Mouse (Mus musculus) adrenal gland, postnatal 36 days (tissue): ENCODE data around the gene Nedd9. TPM values are rescaled to one million over a fixed set of nuclear protein-coding genes. Genes with fewer than 3 reads are reported as not detected.
"Not testable (repeated sequence)": the region's sequence is repeated elsewhere in the genome, so short reads cannot be mapped to it uniquely, and the experiment has no call there.

Source experiments
- DNase-seq, 2 experiments: peaks; one replicate each; pipeline ENCODE4 v3.0.0; 2021; ENCODE audit warnings: mixed read lengths in 1 of 2
- total RNA-seq, 2 experiments: library from RNA; stranded (reverse); gene quantifications; 2 replicates each; pipeline ENCODE4 v1.2.3; 2021

The Nedd9 gene
- total RNA-seq, 2 experiments from 2014 or later, result 18.0 to 21.5 TPM

DNA sequence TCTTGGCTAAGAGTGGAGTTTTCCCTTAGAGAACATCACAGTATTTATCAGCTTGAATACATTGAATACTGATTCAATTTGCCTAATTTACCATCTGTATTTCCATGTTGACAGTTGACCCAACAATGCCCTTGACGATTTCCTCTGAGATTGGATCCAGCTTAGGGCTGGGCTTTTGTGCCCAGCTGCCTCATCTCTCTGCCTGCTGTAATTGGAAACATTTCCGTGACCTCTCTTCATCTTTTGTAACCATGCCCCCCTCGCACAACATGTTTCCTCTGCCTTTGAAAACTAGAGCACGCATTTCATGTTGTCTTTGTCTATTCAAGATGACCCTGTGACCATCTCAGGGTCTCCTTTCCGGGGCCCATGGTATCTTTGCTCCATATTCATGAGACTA lies 188.2 kb downstream of the Nedd9 start:
- DNase-seq, result no peak

DNA sequence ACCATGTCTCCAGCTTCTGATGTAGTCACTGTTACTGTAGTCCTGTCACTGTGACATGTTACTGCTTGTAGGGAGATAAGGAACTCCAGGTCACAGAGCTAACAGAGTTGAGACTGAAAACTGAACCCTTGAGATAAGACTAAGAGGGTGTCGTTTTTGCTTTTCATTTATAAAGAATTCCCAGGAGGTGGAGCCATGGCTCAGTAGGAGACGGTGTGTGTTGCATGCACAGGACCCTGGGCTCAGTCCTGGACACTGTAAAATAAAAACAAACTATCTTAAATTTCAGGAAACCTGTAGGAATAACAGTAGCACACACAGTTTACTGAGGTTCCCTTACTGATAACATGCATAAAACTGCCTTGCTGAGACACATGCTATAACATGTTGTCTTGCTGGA lies 188.6 kb downstream of the Nedd9 start:
- no peak for DNase-seq

DNA sequence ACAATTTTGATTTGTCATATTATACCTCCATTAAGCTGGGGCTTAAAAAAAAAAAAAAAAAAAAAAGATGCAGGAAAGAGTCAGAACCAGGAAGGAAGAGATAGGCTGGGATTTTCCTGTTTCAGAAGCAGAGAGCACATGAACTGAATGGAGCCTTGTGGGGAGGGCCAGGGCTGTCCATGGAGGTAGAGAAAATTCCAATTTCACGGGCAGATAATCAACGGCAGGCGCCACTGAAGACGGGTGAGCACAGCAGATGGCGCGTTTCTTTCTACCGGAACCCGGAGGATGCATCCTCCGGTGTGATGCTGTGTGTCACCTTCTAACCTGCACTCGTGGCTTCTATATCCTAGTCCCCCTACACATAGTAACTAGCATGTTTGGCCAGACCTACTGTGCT lies 190.8 kb downstream of the Nedd9 start:
- no peak for DNase-seq

DNA sequence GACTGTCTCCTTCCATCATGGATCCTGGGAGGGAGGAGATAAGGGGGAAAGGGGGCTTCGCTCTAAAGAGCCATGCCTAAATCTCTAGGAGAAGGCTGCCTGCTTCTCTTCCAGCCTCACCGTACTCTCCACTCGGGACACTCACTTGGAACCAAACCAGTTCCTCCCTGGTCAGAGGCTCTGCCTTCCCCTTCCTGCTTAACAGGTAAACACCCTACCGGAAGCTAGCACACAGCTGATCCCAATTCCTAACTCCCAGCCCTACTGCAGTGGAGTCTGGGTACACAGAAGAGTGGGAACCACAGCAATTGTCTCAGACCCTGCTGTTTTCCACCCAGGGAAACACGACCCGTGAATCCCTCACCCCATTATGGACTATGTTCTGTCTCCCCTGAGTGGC lies 191.3 kb downstream of the Nedd9 start:
- DNase-seq, result peak in 1 of 2 experiments; percentile 11

DNA sequence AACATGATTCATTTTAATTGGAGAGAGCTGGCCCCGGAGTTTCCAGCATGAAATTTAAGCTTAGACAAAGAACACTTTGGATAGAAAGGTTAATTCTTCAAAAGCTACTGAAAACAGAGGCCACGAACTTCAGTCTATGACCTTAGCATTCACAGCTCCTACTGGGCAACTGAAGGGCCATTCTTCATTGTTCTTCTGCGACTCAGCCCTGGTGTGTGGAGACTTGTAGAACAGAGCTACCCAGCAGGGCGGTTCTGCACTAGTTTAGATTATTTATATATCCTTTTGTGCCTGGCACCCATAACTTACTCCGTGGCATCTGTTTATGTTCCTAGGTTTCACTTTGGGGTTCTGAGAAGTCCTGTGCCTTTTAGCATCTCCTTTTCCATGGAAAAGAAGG lies 193.6 kb downstream of the Nedd9 start:
- no peak for DNase-seq

DNA sequence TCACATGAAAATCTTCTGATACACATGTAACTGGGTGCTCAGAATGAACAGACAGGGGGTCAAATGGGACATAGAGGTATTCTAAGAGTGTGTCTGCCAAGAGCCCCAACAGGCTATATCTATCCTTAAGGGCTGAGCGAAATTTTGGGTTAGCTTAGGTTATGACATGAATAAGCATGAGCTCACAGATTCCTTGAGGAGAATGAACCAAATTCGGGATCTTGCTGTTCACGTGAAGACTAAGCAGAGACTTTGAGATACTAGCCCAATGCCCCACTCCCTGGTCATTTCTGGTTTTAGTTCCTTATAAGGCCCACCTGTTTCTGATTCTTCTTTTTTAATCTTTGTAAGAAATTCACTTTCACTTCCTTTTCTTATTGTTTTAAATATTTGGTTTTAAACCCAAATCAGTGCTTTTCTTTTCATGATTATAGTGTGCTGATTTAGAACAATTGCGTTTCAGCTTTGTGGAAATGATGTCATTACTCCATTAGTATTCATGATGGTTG lies 195.6 kb downstream of the Nedd9 start:
- DNase-seq, result no peak

DNA sequence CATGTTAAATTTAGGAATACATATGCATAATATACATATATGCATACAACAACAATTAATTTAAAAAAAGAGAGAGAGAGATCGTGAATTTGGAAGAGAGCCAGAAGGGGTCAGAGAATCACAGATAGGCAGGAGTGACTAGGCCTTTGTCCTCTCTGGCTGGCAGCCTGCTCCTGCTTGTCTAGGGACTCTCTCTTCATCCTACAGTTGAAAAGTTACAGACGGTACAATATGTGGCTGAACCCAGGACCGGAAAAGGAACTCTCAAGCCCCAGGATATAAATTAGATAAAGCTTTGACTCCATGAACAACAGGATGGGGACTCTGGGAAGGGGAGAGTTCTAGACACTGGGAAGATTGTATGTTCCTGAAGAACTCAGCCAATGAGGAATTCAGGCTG lies 200.9 kb downstream of the Nedd9 start:
- no peak for DNase-seq

DNA sequence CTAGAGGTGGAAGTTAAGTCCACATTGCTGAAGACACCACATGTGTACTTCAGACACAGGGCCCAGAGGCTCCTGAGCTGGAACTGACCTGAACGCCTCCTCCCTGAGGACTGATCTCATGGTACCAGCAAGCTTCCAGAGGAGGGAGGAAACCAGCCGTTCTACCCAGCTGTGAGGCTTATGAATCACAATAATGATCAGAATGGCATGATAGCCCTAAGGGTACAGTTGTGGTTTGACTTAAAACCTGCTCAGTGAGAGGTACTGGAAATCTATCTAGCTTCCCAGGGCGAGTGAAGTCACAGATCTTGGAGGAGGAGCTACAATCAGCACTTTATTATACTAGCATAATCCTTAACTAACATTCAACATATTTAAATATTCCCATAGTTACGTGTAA lies 201.7 kb downstream of the Nedd9 start:
- DNase-seq, result no peak

DNA sequence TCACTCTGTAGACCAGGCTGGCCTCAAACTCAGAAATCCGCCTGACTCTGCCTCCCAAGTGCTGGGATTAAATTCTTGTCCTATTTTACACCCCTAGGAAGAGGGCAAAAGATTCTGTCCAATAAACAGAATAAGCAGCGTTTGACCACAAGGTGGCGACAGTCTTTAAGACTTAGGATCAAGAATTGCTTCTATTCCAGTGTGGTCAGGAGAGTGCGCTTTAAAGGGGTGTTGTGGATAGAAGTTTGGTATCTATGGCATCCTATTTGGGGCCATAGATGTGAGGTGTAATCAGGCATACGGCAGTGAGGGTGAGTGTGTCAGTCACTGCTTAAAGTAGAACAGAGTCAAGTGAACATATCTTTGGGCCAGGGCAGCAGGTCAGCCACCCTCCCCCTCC lies 203.9 kb downstream of the Nedd9 start:
- peak; percentile 64 to 76 for DNase-seq

DNA sequence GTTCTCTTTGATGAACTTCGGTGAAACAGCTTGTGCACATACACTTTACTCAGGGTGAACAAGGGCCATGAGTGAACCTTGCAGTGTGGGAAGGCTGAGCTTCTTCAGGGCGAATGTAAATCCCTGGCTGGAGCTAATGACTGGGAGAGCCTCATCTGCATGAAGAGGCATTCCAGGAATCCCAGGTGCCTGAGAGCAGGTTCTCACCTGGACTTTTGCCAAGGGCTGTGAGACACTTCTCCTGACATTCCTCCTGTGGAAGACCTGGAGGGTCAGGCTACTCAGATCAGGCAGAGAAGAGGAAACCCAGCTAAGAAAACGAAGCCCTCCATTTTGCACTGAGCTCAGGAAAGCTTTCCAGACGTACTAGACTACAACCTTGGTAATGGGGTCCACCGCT lies 206.5 kb downstream of the Nedd9 start:
- no peak for DNase-seq

DNA sequence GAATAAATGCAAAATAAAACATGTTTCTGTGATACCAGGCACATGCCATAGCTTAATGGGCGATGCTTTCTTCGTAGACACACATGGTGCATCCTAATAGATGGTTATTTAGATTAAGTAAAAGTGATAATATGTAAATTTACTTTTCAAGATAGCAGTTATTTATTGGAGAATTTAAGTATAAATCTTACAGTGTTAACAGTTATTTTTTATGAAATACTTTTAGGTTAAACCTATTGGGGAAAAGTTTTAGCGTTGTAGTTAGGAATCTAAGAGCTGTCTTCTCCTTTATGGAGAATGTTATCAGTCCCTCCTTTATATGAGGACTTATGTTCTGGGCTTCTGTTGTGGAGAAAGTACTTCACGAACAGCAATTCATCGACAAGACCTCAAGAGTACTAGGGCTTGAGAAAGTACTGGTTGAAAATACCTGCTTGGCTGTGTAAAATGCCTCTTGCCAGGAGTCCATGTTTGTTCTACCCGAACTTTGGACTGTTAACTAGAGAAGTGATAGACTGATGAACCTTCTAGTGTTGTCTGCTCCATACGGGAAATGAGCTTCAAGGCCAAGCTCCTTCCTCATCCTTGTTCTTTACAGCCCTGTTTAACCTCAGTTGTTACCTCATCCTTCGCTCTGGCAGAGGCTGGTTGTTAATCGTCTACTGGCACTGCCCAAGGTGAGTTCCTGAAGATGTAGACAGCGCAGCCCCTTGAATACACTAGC lies 213.1 kb downstream of the Nedd9 start, which contains the start of gene Gm17364:
TSS of gene Gm17364 (minus strand) at position 51 of the 724 bp plus-strand sequence.
- DNase-seq, result no peak

DNA sequence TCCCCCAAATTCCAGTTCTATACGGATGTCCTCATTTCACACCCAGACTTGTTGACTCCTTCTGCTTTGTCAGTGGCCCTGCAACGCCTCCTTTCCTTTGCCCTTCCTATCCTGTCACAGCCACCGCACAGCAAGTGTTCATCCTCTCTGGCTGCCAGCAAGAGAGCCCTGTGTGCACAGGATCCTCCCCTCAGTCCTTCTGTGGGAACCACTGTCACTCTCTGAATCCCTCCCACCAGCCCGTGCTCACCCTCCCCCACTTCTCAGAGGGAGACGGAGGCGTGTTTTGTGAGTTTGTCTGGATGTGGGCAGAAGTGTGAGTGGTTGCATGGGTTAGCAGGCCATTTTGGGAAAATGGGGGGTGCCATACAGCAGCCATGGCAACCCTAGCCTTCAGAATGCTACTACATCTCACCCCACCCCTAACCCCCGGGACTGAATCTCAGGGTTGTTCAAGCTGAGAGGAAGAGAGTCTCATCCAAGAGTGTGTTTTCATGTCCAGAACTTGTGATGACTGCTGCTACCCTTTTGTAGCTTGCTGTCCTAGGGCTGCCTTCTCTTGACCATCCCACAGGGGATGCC lies 219.2 kb downstream of the Nedd9 start:
- DNase-seq, result no peak

DNA sequence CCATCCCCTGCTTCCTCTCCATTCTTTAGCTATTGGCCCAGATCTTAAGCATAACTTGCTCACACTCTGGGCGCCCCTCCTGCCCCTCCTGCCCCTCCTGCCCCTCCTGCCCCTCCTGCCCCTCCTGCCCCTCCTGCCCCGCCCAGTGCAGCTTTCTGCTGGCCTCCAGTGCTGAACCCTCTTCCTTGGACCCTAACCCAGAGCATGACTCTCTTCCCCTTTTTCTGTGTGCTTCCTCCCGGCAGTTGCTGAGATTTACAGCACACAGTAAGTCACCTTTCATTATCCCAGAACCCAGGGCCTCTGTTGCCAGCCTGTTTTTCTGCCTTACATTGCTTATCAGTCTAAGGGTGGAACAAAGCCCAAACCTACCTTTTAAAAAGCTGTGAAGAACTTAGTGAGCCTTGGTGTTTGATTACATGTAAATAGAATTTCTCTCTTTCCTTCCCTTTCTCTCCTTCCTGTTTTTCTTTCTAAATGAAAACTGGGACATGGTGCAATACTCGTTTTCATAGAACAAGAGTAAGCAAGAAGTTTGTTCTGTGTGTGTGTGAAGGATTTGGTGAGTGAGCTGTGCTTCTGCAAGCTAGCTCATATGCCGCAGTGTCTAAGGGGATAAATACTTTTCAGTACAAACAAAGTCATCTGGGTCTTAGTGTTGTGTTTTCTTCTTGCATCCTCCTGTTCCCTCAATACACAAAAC lies 223.7 kb downstream of the Nedd9 start:
- DNase-seq, result no peak

DNA sequence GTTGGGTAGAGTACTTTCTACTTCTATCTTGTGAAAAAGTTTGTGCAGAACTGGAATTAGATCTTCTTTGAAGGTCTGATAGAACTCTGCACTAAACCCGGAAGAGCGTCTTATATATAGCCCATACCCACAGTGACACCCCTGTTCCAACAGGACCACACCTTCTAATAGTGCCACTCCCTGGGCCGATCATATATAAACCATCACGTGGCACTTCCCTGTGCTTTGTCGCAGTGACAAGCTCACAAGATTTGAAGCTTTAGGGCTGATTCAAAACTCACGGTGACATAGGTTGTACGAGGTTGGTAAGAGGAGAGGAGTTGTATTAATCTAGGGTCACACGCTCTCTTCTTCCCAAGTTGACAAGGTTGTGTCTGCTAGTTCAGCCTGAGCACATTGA lies 225.5 kb downstream of the Nedd9 start:
- not testable (repeated sequence) for DNase-seq

Other genes with a start within 250 kb of the Nedd9 start
- 10 to 100 TPM; 11.4 to 13.7 TPM for gene Smim13, start 237.5 kb downstream of the Nedd9 start, total RNA-seq
- gene Gm17364, start 213.4 kb downstream of the Nedd9 start, total RNA-seq, result not detected
- gene Tmem170b, start 118.5 kb upstream of the Nedd9 start, total RNA-seq, result 10 to 100 TPM; 23.0 to 29.0 TPM